Mouse (Mus musculus) G1E (cell line): ENCODE data around the gene Npr3.

ENCODE experiments used
- CTCF ChIP-seq: IDR thresholded peaks from 2 replicates; pipeline ENCODE4 v1.5.1; 2012; ENCODE audit warnings: low read depth, low read length, inconsistent platforms, mixed read lengths
- GATA1 ChIP-seq: IDR thresholded peaks from 2 replicates; pipeline ENCODE4 v1.6.1; 2012; ENCODE audit warnings: borderline replicate concordance, low read length, inconsistent platforms, mixed read lengths
- TAL1 ChIP-seq: conservative IDR thresholded peaks from 2 replicates; pipeline ENCODE4 v1.6.1; 2012; ENCODE audit warnings: low read depth, low read length, inconsistent platforms, mixed read lengths

DNA sequence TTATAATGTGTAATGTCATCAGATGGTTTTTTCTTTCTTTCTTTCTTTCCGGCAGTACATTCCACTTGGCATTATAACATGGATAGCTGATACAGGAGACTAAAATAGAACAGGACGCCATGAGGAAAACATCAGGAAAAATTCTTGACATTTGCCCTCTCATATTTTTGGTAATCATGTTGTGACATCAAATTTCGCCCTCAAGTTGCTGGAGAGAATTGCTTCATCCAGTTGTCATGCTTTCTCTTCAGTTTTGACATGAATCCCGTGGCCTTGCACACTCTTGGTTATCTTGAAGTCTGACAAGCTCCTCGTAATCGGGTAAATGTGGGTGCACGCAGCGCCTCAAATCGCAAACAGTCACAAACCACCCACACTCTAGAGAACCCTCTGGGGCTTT is 7.0 kb upstream of the Npr3 start:
- TF ChIP-seq GATA1 = no peak
- no peak for TF ChIP-seq CTCF
- no peak for TF ChIP-seq TAL1
